Mouse (Mus musculus) erythroblast, adult 5-6 weeks (primary cell): ENCODE data around the gene Neurog2. TPM values are rescaled to one million over a fixed set of nuclear protein-coding genes. Genes with fewer than 3 reads are reported as not detected.

ENCODE experiments used
- ATAC-seq: replicated peaks from 2 replicates; pipeline ENCODE4 v1.8.0; 2016; ENCODE audit warnings: moderate number of reproducible peaks, mild to moderate bottlenecking, moderate TSS enrichment, inconsistent platforms; ENCODE audit not compliant: poor library complexity, low FRiP score, severe bottlenecking
- total RNA-seq, 2 experiments: library from RNA; stranded (forward) in 1 of 2; stranded (reverse) in 1 of 2; fragments of 150-400 nt in 1 of 2; fragments of 200-764, 138-1000 nt in 1 of 2; gene quantifications; 2 replicates each; pipeline versions ENCODE4 v1.2.3 to v1.2.4; 2015 to 2017; ENCODE audit warnings: low replicate concordance in 2 of 2

Neurog2 gene
- total RNA-seq (2015; ENCODE audit: low replicate concordance) (not detected in 2 replicates), total RNA-seq (2017; ENCODE audit: low replicate concordance) (not detected in 2 replicates)

GRCm38 (mm10) chr3:127633080-127634032 lies at the start of gene Neurog2:
Neurog2 (plus strand) TSS chr3:127633135.
- ATAC-seq = no peak

- ATAC-seq = no peak
Observed at GRCm38 (mm10) chr3:127597136-127597535, 35.8 kb upstream of the Neurog2 start.

GRCm38 (mm10) chr3:127608109-127608508 lies 24.8 kb upstream of the Neurog2 start:
- no peak for ATAC-seq

GRCm38 (mm10) chr3:127625296-127625695 lies 7.6 kb upstream of the Neurog2 start:
- ATAC-seq = peak; percentile 78

- no peak for ATAC-seq
Observed at GRCm38 (mm10) chr3:127625701-127626399, 7.1 kb upstream of the Neurog2 start.

- no peak for ATAC-seq
Observed at GRCm38 (mm10) chr3:127626524-127626923, 6.4 kb upstream of the Neurog2 start.

GRCm38 (mm10) chr3:127627151-127627955 lies 5.6 kb upstream of the Neurog2 start:
- ATAC-seq = no peak

- no peak for ATAC-seq
Observed at GRCm38 (mm10) chr3:127627956-127628310, 5.0 kb upstream of the Neurog2 start.

GRCm38 (mm10) chr3:127628311-127629184 lies 4.4 kb upstream of the Neurog2 start:
- ATAC-seq = no peak

GRCm38 (mm10) chr3:127630190-127630589 lies 2.7 kb upstream of the Neurog2 start:
- ATAC-seq = no peak

- no peak for ATAC-seq
Observed at GRCm38 (mm10) chr3:127630735-127631372, 2.1 kb upstream of the Neurog2 start.

- no peak for ATAC-seq
Observed at GRCm38 (mm10) chr3:127631582-127631981, 1.4 kb upstream of the Neurog2 start.

- no peak for ATAC-seq
Observed at GRCm38 (mm10) chr3:127632531-127632930, 404 bp upstream of the Neurog2 start.

GRCm38 (mm10) chr3:127634101-127634983 lies 1.4 kb downstream of the Neurog2 start:
- ATAC-seq = peak; percentile 82

- ATAC-seq = no peak
Observed at GRCm38 (mm10) chr3:127634984-127635349, 2.0 kb downstream of the Neurog2 start.

- ATAC-seq = peak; percentile 55
Observed at GRCm38 (mm10) chr3:127639875-127640761, 7.2 kb downstream of the Neurog2 start.
